Mouse (Mus musculus): ENCODE results near the gene Bach2.

Gene Bach2

DNA sequence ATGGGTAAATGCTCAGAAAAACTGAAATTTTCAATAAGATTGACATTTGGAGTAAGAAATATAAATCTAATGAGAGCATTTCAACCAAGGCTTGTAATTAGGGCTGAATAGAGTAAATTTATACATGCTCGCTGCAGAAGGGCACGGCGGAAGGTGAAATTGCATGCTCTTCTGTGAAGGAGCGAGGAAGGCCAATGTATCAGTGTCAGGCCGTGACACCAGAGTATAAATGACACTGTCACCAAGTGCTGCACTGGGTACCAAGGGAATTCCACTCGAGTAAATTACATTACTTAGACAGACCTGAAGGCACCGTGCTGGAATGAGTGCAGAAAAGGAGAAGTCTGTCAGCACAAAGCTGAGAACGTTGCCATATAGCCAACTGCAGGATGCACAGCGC is 190.1 kb downstream of the Bach2 start:
- no peak for DNase-seq (ENCODE audit: low read depth)

GRCm38 (mm10) chr4:32430136-32430535 is 191.5 kb downstream of the Bach2 start:
- DNase-seq (ENCODE audit: low read depth), result no peak

DNA sequence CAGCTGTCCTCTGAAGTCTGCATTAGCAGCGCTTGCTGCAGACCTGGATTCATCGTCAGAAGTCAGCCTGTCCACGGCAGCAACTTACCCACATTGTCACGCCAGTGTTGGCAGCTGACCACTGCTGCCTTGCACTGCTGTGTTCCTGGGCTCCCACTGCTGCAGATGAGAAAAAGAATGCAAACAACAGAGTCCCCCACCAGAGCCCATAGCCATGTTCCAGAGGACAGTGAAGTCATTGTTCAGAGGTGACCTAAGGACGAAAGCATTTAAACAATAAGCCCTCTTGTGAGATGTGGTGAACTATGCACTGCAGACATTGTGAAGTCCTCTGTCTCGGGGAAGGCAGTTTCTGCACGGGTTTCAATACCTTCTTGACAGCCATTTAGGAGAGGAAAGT is 192.4 kb downstream of the Bach2 start:
- no peak for DNase-seq (ENCODE audit: low read depth)

GRCm38 (mm10) chr4:32432271-32432781 is 193.7 kb downstream of the Bach2 start:
- DNase-seq (ENCODE audit: low read depth), result no peak

DNA sequence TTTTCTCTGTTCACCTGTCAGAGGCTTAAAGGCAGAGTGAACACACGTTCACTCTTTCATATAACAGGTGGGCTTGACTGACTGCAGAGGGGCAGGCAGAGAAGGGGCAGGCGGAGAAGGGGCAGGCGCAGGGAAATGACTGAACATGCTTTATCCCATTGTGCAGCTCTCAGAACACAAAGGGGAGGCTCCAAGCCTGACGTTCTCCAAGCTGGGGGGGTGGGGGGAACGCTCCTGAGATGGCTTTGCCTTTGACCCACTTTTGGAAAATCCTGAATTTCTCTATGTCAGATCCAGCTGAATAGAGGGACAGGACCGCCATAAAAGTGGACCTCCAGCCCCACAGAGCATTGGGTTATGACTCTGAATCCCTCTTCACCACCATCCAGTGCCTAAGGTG is 194.3 kb downstream of the Bach2 start:
- DNase-seq (ENCODE audit: low read depth), result no peak

- DNase-seq (ENCODE audit: low read depth), result no peak
Measured at GRCm38 (mm10) chr4:32434612-32435011, 196.0 kb downstream of the Bach2 start.

GRCm38 (mm10) chr4:32439974-32440739 is 201.6 kb downstream of the Bach2 start:
- no peak for DNase-seq (ENCODE audit: low read depth)

DNA sequence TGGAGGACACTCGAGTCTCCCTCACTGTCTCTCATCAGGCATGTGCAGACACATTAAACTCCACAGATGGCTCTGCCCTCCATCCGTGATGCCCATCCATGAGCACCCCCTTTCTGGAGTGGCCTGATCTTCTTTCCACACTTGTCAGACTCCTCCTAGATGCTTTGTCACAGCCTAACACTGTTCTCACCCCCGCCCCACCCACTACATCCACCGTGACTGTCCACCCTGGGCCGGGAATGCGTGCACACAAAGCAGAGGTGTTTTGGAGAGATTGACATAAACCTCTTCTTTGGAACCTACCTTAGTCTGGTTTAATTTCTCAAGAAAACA is 202.1 kb downstream of the Bach2 start:
- DNase-seq (ENCODE audit: low read depth), result no peak

- DNase-seq (ENCODE audit: low read depth), result no peak
Measured at GRCm38 (mm10) chr4:32444671-32445196, 206.1 kb downstream of the Bach2 start.

DNA sequence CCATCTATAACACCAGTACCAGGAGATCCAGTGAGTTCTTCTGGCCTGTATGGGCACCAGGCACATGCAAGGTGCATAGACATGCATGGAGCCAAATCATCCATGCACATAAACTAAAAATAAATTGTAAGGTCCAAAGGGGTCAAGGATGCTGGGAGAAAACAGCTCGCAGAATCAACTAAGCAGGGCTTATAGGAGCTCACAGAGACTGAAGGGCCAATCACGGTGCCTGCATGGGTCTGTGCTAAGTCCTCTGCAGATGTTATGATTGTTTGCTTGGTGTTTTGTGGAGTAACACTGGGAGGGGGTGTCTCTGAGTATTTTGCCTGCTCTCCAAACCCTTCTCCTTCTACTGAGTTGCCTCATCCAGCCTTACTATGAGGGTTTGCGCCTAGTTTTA is 209.2 kb downstream of the Bach2 start:
- no peak for DNase-seq (ENCODE audit: low read depth)

GRCm38 (mm10) chr4:32461986-32462385 is 223.4 kb downstream of the Bach2 start:
- no peak for DNase-seq (ENCODE audit: low read depth)

DNA sequence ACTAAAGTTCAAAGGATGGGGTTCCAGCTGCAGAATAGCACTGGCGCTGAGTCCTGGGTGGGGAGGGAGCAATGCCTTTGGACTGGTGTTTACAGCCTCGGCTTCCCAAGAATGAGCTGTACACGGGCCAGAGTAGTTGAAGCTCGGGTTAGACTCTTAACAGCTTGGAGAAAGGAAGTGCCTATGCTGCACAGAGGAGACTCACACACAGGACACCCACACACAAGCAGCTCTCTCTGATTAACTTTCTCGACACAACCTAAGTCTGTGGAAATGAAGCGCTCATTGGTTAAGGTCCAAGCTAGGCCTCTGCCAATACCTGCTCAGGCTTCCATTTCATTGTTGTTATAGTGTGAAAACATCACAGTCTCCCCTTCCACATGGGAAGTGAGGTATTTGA is 224.5 kb downstream of the Bach2 start:
- no peak for DNase-seq (ENCODE audit: low read depth)

DNA sequence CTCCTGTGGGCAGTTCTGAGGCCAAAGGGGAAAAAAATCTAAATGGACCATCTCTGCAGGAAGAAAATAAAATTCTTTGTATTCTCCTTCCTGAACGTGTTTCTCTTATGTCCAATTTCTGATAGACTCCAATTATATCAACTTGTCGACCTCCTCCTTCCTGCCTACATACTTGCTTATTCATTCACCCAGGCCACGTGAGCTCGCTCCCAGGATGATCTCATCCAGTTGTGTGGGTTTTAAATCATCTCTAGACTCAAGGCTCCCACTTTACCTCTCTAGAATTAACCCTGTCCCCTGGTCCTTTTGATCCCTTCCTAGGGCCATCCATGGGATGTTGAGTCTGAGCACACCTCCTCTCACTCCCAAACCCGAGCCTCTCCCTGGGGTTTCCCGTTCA is 225.9 kb downstream of the Bach2 start:
- DNase-seq (ENCODE audit: low read depth), result no peak

DNA sequence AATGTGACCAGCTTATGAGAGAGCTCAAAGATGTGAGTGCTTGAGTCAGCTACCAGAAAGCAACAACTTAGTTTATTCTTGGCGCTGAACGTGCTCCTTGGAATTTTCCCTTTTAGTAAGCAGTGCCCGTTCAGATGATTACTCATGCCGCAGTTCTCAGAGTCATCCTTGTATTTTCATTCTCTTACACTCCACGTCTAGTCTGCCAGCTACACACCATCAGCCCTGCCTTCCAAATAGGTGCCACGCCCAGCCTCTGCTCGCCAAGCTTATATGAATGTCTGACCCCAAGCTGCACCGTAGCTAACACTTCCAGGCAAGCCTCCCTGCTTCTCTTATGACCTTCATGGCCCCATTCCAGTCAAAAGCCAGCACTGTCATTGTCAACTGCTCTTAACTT is 227.4 kb downstream of the Bach2 start:
- no peak for DNase-seq (ENCODE audit: low read depth)

GRCm38 (mm10) chr4:32477977-32478660 is 239.5 kb downstream of the Bach2 start:
- DNase-seq (ENCODE audit: low read depth), result no peak

DNA sequence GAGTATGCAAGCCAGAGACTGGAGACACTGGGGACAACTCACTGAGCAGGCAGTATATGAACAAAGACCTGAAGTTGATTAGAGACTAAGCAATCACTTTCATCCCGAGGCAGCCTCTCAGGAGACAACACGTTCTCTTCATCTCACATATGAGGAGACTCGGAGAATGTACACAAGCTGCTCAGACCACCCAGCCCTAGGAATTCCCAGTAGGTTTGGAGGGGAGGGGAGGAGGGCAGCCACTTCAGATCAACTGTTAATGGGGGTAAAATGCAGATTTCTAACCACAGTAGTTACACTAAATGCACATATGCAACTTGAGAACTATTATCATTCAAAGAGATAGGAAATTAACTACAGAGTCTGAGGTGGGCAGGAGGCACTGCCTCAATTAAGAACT is 240.6 kb downstream of the Bach2 start:
- no peak for DNase-seq (ENCODE audit: low read depth)

DNA sequence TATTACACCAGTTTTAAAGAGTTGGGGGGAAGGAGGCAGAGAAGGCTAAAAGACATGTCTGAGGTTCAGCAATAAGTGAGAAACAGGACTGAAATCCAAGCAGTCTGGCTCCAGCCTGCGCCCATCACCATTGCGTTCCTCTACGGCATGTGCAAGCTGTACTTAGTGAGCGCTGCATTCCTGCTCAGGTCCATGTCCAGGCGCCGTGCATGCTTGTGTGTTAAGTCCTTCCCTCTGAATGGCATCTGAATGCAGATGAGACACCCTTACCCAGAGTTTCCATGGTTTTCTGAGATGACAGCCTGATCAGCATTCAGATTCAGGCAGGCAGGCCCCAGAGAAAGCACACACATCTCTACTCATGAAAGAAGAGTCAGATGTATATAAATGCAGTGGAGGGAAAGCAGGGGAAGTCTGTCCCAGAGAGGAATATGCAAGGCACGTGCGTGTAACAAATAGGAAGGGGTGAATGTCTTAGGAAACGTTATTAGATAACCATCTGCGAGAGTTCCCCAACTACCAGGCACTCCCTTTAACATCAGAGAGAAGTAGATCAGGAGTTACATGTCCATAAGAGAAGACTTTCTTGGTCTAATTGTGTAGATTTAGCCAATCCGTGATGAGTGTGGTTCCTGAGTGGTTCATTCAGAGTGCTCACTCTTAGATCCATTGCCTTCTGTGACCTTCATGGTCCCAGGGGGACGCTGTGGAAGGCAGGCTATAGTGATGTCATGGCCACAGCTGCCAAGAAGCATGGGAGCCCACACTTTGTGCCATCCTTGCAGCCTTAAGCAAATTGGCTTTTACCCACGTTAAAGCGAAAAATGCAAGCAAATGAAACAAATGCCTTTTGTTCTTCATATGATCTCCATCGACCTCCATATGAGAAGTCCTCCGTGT is 241.4 kb downstream of the Bach2 start:
- no peak for DNase-seq (ENCODE audit: low read depth)

DNA sequence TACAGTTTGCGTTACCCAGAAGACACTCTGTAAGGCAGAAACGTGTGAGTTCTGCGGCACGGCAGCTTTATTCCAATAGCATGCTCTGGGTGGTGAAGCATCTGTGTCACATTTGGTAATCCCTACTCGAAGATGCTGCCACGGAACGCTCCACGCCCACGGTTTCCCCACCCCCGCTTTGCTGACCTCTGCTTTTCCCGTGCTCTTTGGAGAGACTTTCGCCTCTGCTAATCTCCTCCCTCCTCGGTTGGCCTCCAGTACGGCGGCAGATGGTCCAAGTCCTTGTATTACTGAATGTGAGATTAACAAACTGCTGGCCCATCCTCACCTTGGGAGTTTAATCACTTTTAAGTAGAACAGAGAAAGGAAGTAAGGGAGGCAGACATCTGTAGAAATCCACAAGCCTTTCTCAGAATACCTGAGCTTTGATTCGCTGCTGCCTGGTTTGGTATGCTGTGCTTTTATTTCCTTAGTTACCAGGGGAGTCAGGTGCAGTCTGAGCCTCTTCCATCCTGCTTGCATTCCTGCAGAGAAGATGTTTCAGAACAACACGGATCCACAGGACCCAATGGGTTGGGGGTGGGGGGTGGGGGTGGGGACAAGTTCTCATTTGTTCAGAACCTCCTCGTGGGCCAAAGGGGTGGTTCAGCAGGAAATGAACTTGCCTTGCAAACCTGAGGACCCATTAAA is 242.9 kb downstream of the Bach2 start:
- DNase-seq (ENCODE audit: low read depth), result no peak

- no peak for DNase-seq (ENCODE audit: low read depth)
Measured at GRCm38 (mm10) chr4:32482138-32482537, 243.5 kb downstream of the Bach2 start.

GRCm38 (mm10) chr4:32482936-32483335 is 244.3 kb downstream of the Bach2 start:
- no peak for DNase-seq (ENCODE audit: low read depth)

GRCm38 (mm10) chr4:32485848-32486247 is 247.2 kb downstream of the Bach2 start:
- no peak for DNase-seq (ENCODE audit: low read depth)
